11 mouse cellular contexts compared by ENCODE assay signal in the genomic region with DNA sequence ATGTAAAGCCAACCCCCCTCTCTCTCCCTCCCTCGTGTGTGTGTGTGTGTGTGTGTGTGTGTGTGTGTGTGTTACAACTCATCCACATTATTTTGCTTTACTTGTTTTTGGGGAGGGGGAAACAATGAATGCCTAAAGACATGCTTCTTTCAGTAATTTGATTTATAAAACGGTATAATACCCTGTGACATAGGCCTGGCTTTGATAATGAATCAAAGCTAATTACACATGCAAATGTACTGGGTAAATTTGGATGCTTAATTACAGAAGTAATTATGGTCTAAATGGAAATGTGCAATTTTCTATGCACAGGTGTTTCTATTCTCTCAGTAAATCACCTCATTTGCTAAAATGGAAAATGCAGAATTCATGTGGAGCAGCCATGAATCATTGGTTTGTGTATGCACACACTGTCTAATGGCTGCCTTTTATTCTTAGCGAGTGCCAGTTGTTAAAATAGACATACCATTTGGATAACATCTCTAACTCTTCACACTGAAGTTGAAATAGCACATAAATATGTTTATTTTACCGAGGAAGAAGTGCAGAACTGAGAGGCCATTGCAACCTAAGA. TPM values are rescaled to one million over a fixed set of nuclear protein-coding genes. Genes with fewer than 3 reads are reported as not detected.
"Had no signal": no experiment of that assay in that cellular context is flagged by ENCODE, and none has a peak within 500 bp of the region (broad histone marks: within the 10 kb centered on the region; RNA-seq: fewer than 3 reads in every experiment).

No protein-coding gene starts in this region.

- H3K36me3 ChIP-seq: limb, embryonic 13.5 days; midbrain, embryonic 15.5 days had no signal

- H3K9me3 ChIP-seq: limb, embryonic 13.5 days; megakaryocyte, embryonic 14.5 days; midbrain, embryonic 15.5 days had no signal

- H3K4me1 ChIP-seq: limb, embryonic 13.5 days; midbrain, embryonic 15.5 days had no signal

- H3K4me2 ChIP-seq: limb, embryonic 13.5 days; midbrain, embryonic 11.5 days; midbrain, embryonic 15.5 days had no signal

- H3K9ac ChIP-seq: limb, embryonic 13.5 days; liver, embryonic 14.5 days; midbrain, embryonic 15.5 days had no signal

- H3K4me3 ChIP-seq: limb, embryonic 13.5 days; megakaryocyte, embryonic 14.5 days; midbrain, embryonic 15.5 days had no signal

- DNase-seq: kidney, postnatal 14 days; left cerebral cortex, postnatal 4 days; lung, adult 18-20 months; lung, postnatal 36 days; right cerebral cortex, postnatal 25 days; thymus, postnatal 36 days had no signal

- ATAC-seq: midbrain, embryonic 15.5 days had no signal

- H3K27ac ChIP-seq: limb, embryonic 13.5 days; liver, embryonic 14.5 days; midbrain, embryonic 15.5 days had no signal

RNA-seq across cellular contexts. Expression of gene Tlr8, which starts 57.2 kb away (rescaled TPM):
- polyA plus RNA-seq: midbrain, embryonic 15.5 days had no signal
